Mouse (Mus musculus): ENCODE measurements at regions not wholly inside any gene's neighbourhood (a gene's known extent, or its start where the extent isn't known, plus 50 kb on each side); places are given as distances from the start of the nearest gene placed in this dataset.

GRCm38 (mm10) chr6:117284376-117285106 is 116.2 kb downstream of the Cxcl12 start:
- H3K27me3 ChIP-seq (ENCODE audit: control insufficient read depth, insufficient read depth, low read length) = no peaks in the 10 kb centered on the region
- peaks cover 7% of the 10 kb centered on the region; the same call in 1 of the 2 replicates for H3K4me1 ChIP-seq (ENCODE audit: control insufficient read depth, insufficient read depth, low read length)
- 70% methylated on average over 5 of the region's 5 CpGs for WGBS
- no peak overlapping the region for H3K4me2 ChIP-seq (ENCODE audit: low read depth, low read length)
- no peaks in the 10 kb centered on the region for H3K36me3 ChIP-seq (ENCODE audit: control insufficient read depth, insufficient read depth)
- ATAC-seq (replicated peaks; ENCODE audit: extremely low read depth, insufficient read depth, low FRiP score) = no peak
- no peak overlapping the region for H3K9ac ChIP-seq (ENCODE audit: low read length)
- no peak overlapping the region for H3K27ac ChIP-seq (ENCODE audit: low read length)
- H3K4me3 ChIP-seq (ENCODE audit: low read length) = no peak overlapping the region
- no peaks in the 10 kb centered on the region for H3K9me3 ChIP-seq (replicated peaks; ENCODE audit: control insufficient read depth, low read length)

- H3K27ac ChIP-seq (ENCODE audit: low read length) = no peak overlapping the region
- 83% methylated on average over 5 of the region's 5 CpGs for WGBS
- H3K9ac ChIP-seq (ENCODE audit: low read length) = no peak overlapping the region
- no peak overlapping the region for H3K4me3 ChIP-seq (ENCODE audit: low read length)
- ATAC-seq (replicated peaks; ENCODE audit: extremely low read depth, insufficient read depth, low FRiP score) = no peak
- H3K27me3 ChIP-seq (ENCODE audit: control insufficient read depth, insufficient read depth, low read length) = no peaks in the 10 kb centered on the region
- H3K4me1 ChIP-seq (ENCODE audit: control insufficient read depth, insufficient read depth, low read length) = no peaks in the 10 kb centered on the region
- no peaks in the 10 kb centered on the region for H3K36me3 ChIP-seq (ENCODE audit: control insufficient read depth, insufficient read depth)
- H3K9me3 ChIP-seq (replicated peaks; ENCODE audit: control insufficient read depth, low read length) = no peaks in the 10 kb centered on the region
- H3K4me2 ChIP-seq (ENCODE audit: low read depth, low read length) = no peak overlapping the region
These were observed 119.1 kb downstream of the Cxcl12 start for GRCm38 (mm10) chr6:117287396-117287795.

GRCm38 (mm10) chr6:117293780-117294465 is 125.6 kb downstream of the Cxcl12 start:
- Histone ChIP-seq H3K36me3 (ENCODE audit: control insufficient read depth, insufficient read depth) (no peaks in the 10 kb centered on the region), H3K27me3 (ENCODE audit: control insufficient read depth, insufficient read depth, low read length) (no peaks in the 10 kb centered on the region), H3K27ac (ENCODE audit: low read length) (no peak overlapping the region), H3K9ac (ENCODE audit: low read length) (no peak overlapping the region), H3K4me3 (ENCODE audit: low read length) (no peak overlapping the region), H3K4me1 (ENCODE audit: control insufficient read depth, insufficient read depth, low read length) (no peaks in the 10 kb centered on the region), H3K4me2 (ENCODE audit: low read depth, low read length) (no peak overlapping the region), H3K9me3 (replicated peaks; ENCODE audit: control insufficient read depth, low read length) (no peaks in the 10 kb centered on the region)
- no peak for ATAC-seq (replicated peaks; ENCODE audit: extremely low read depth, insufficient read depth, low FRiP score)
- WGBS = 45% methylated on average over 9 of the region's 9 CpGs

- Histone ChIP-seq H3K27me3 (ENCODE audit: control insufficient read depth, insufficient read depth, low read length) (no peaks in the 10 kb centered on the region), H3K4me3 (ENCODE audit: low read length) (no peak overlapping the region), H3K27ac (ENCODE audit: low read length) (no peak overlapping the region), H3K4me2 (ENCODE audit: low read depth, low read length) (no peak overlapping the region), H3K4me1 (ENCODE audit: control insufficient read depth, insufficient read depth, low read length) (no peaks in the 10 kb centered on the region), H3K9ac (ENCODE audit: low read length) (no peak overlapping the region), H3K9me3 (replicated peaks; ENCODE audit: control insufficient read depth, low read length) (no peaks in the 10 kb centered on the region), H3K36me3 (ENCODE audit: control insufficient read depth, insufficient read depth) (no peaks in the 10 kb centered on the region)
- ATAC-seq (replicated peaks; ENCODE audit: extremely low read depth, insufficient read depth, low FRiP score) = no peak
- 80% methylated on average over 2 of the region's 2 CpGs for WGBS
These were observed 129.6 kb downstream of the Cxcl12 start for GRCm38 (mm10) chr6:117297918-117298317.

GRCm38 (mm10) chr6:117299503-117300288 is 131.4 kb downstream of the Cxcl12 start:
- Histone ChIP-seq H3K4me2 (ENCODE audit: low read depth, low read length) (no peak overlapping the region), H3K27ac (ENCODE audit: low read length) (no peak overlapping the region), H3K36me3 (ENCODE audit: control insufficient read depth, insufficient read depth) (no peaks in the 10 kb centered on the region), H3K4me1 (ENCODE audit: control insufficient read depth, insufficient read depth, low read length) (no peaks in the 10 kb centered on the region), H3K9ac (ENCODE audit: low read length) (no peak overlapping the region), H3K4me3 (ENCODE audit: low read length) (no peak overlapping the region), H3K27me3 (ENCODE audit: control insufficient read depth, insufficient read depth, low read length) (no peaks in the 10 kb centered on the region), H3K9me3 (replicated peaks; ENCODE audit: control insufficient read depth, low read length) (no peaks in the 10 kb centered on the region)
- ATAC-seq (replicated peaks; ENCODE audit: extremely low read depth, insufficient read depth, low FRiP score) = no peak
- 72% methylated on average over 7 of the region's 7 CpGs for WGBS

- H3K4me2 ChIP-seq (ENCODE audit: low read depth, low read length) = no peak overlapping the region
- no peak overlapping the region for H3K9ac ChIP-seq (ENCODE audit: low read length)
- no peaks in the 10 kb centered on the region for H3K4me1 ChIP-seq (ENCODE audit: control insufficient read depth, insufficient read depth, low read length)
- H3K27me3 ChIP-seq (ENCODE audit: control insufficient read depth, insufficient read depth, low read length) = no peaks in the 10 kb centered on the region
- no peak for ATAC-seq (replicated peaks; ENCODE audit: extremely low read depth, insufficient read depth, low FRiP score)
- no peak overlapping the region for H3K4me3 ChIP-seq (ENCODE audit: low read length)
- no peak overlapping the region for H3K27ac ChIP-seq (ENCODE audit: low read length)
- no peaks in the 10 kb centered on the region for H3K36me3 ChIP-seq (ENCODE audit: control insufficient read depth, insufficient read depth)
- H3K9me3 ChIP-seq (replicated peaks; ENCODE audit: control insufficient read depth, low read length) = no peaks in the 10 kb centered on the region
- 61% methylated on average over 4 of the region's 5 CpGs for WGBS
These were observed 135.0 kb downstream of the Cxcl12 start for GRCm38 (mm10) chr6:117303361-117303760.

- Histone ChIP-seq H3K4me1 (ENCODE audit: control insufficient read depth, insufficient read depth, low read length) (no peaks in the 10 kb centered on the region), H3K4me2 (ENCODE audit: low read depth, low read length) (no peak overlapping the region), H3K27me3 (ENCODE audit: control insufficient read depth, insufficient read depth, low read length) (no peaks in the 10 kb centered on the region), H3K9me3 (replicated peaks; ENCODE audit: control insufficient read depth, low read length) (no peaks in the 10 kb centered on the region), H3K9ac (ENCODE audit: low read length) (no peak overlapping the region), H3K4me3 (ENCODE audit: low read length) (no peak overlapping the region), H3K27ac (ENCODE audit: low read length) (no peak overlapping the region), H3K36me3 (ENCODE audit: control insufficient read depth, insufficient read depth) (no peaks in the 10 kb centered on the region)
- ATAC-seq (replicated peaks; ENCODE audit: extremely low read depth, insufficient read depth, low FRiP score) = no peak
- WGBS = 78% methylated on average over 4 of the region's 4 CpGs
These were observed 137.5 kb downstream of the Cxcl12 start for GRCm38 (mm10) chr6:117305736-117306250.

GRCm38 (mm10) chr6:117308636-117309035 is 140.3 kb downstream of the Cxcl12 start:
- no peaks in the 10 kb centered on the region for H3K9me3 ChIP-seq (replicated peaks; ENCODE audit: control insufficient read depth, low read length)
- no peak overlapping the region for H3K27ac ChIP-seq (ENCODE audit: low read length)
- H3K4me3 ChIP-seq (ENCODE audit: low read length) = no peak overlapping the region
- no peaks in the 10 kb centered on the region for H3K4me1 ChIP-seq (ENCODE audit: control insufficient read depth, insufficient read depth, low read length)
- 27% methylated on average over 2 of the region's 2 CpGs for WGBS
- ATAC-seq (replicated peaks; ENCODE audit: extremely low read depth, insufficient read depth, low FRiP score) = no peak
- no peak overlapping the region for H3K9ac ChIP-seq (ENCODE audit: low read length)
- no peaks in the 10 kb centered on the region for H3K27me3 ChIP-seq (ENCODE audit: control insufficient read depth, insufficient read depth, low read length)
- no peaks in the 10 kb centered on the region for H3K36me3 ChIP-seq (ENCODE audit: control insufficient read depth, insufficient read depth)
- H3K4me2 ChIP-seq (ENCODE audit: low read depth, low read length) = no peak overlapping the region
